Mouse (Mus musculus) kidney, embryonic 15.5 days (tissue): ENCODE data around the gene Krt1. TPM values are rescaled to one million over a fixed set of nuclear protein-coding genes. Genes with fewer than 3 reads are reported as not detected.
A peak's percentile ranks its signal among the peaks of the same experiment; 100 is the strongest.

ENCODE experiments used
- ATAC-seq: fragments of 200-750 bp; cut with Nextera tagmentation; replicated peaks from 2 replicates; pipeline ENCODE4 v1.8.0; 2017; ENCODE audit warnings: moderate TSS enrichment; ENCODE audit not compliant: low FRiP score
- H3K27ac ChIP-seq: fragments of 300-500 bp; sonication (generic); 2 replicates; pipeline ENCODE4 v1.5.1; 2015; ENCODE audit warnings: mild to moderate bottlenecking, inconsistent platforms
- H3K27me3 ChIP-seq: fragments of 300-500 bp; sonication (generic); 2 replicates; pipeline ENCODE4 v1.6.1; 2015; ENCODE audit warnings: inconsistent platforms
- H3K36me3 ChIP-seq: fragments of 300-500 bp; sonication (generic); 2 replicates; pipeline ENCODE4 v1.6.1; 2015; ENCODE audit warnings: inconsistent platforms
- H3K4me1 ChIP-seq: fragments of 300-500 bp; sonication (generic); 2 replicates; pipeline ENCODE4 v1.6.1; 2015; ENCODE audit warnings: inconsistent platforms
- H3K4me2 ChIP-seq: fragments of 300-500 bp; sonication (generic); 2 replicates; pipeline ENCODE4 v1.6.1; 2015; ENCODE audit warnings: moderate library complexity, mild to moderate bottlenecking, inconsistent platforms
- H3K4me3 ChIP-seq: fragments of 300-500 bp; sonication (generic); replicated peaks from 2 replicates; pipeline ENCODE4 v1.5.1; 2015; ENCODE audit warnings: mild to moderate bottlenecking, inconsistent platforms
- H3K9ac ChIP-seq: fragments of 300-500 bp; sonication (generic); 2 replicates; pipeline ENCODE4 v1.6.1; 2015; ENCODE audit warnings: mild to moderate bottlenecking, inconsistent platforms
- H3K9me3 ChIP-seq: fragments of 300-500 bp; sonication (generic); replicated peaks from 2 replicates; pipeline ENCODE4 v1.6.1; 2016; ENCODE audit warnings: inconsistent platforms
- WGBS: fragments of 180-500 bp; shearing (Covaris S2); methylation state at CpG from one replicate; pipeline ENCODE4 v1.1.7; 2015; ENCODE audit warnings: mixed read lengths; 5-methylcytosine and 5-hydroxymethylcytosine counted together
- polyA plus RNA-seq: library from polyadenylated mRNA; unstranded; fragments of >200 nt; fragmentation: Nextera tagmentation; extraction: Ambion mirVana; gene quantifications from 2 replicates; pipeline ENCODE4 v1.2.1, GENCODE M21; 2015

Krt1 gene
- 1.4 and 6.7 TPM in 2 replicates for polyA plus RNA-seq

- no peak for ATAC-seq
- Histone ChIP-seq H3K9ac (no peak within 1 kb of the TSS), H3K36me3 (no peaks in the 10 kb centered on the region), H3K9me3 (no peaks in the 10 kb centered on the region), H3K4me2 (no peak within 1 kb of the TSS), H3K4me3 (no peak within 1 kb of the TSS), H3K27ac (no peak within 1 kb of the TSS), H3K27me3 (peaks cover 53% of the 10 kb centered on the region), H3K4me1 (peaks cover 1% of the 10 kb centered on the region)
- 81% methylated on average over 6 of the region's 6 CpGs for WGBS
These were observed at the start of gene Krt1 for GRCm38 (mm10) chr15:101850694-101851093. TSS of gene Krt1 (minus strand) at chr15:101850794.

- Histone ChIP-seq H3K27me3 (no peaks in the 10 kb centered on the region), H3K9ac (no peak overlapping the region), H3K9me3 (no peaks in the 10 kb centered on the region), H3K36me3 (no peaks in the 10 kb centered on the region), H3K27ac (no peak overlapping the region), H3K4me2 (no peak overlapping the region), H3K4me3 (no peak overlapping the region), H3K4me1 (no peaks in the 10 kb centered on the region)
- 97% methylated on average over 4 of the region's 4 CpGs for WGBS
- no peak for ATAC-seq
These were observed 44.6 kb upstream of the Krt1 start for GRCm38 (mm10) chr15:101895216-101895615.

- H3K27ac ChIP-seq, result no peak within 1 kb of the TSS
- no peaks in the 10 kb centered on the region; the same call in 1 of the 2 replicates for H3K27me3 ChIP-seq
- no peaks in the 10 kb centered on the region for H3K4me1 ChIP-seq
- no peak within 1 kb of the TSS for H3K4me3 ChIP-seq
- no peaks in the 10 kb centered on the region for H3K9me3 ChIP-seq
- no peak for ATAC-seq
- no peak within 1 kb of the TSS for H3K4me2 ChIP-seq
- H3K36me3 ChIP-seq, result no peaks in the 10 kb centered on the region
- no peak within 1 kb of the TSS for H3K9ac ChIP-seq
- WGBS, result 54% methylated on average over 4 of the region's 4 CpGs
These were observed 42.2 kb upstream of the Krt1 start, which contains the start of gene Krt76 for GRCm38 (mm10) chr15:101892820-101893219. TSS of gene Krt76 (minus strand) at chr15:101892920.

- Histone ChIP-seq H3K4me1 (no peaks in the 10 kb centered on the region), H3K9me3 (no peaks in the 10 kb centered on the region), H3K9ac (no peak overlapping the region), H3K4me3 (no peak overlapping the region), H3K36me3 (no peaks in the 10 kb centered on the region), H3K27me3 (peaks cover 22% of the 10 kb centered on the region), H3K27ac (no peak overlapping the region), H3K4me2 (no peak overlapping the region)
- WGBS, result 35% methylated on average over 10 of the region's 11 CpGs
- ATAC-seq, result no peak
These were observed 29.2 kb upstream of the Krt1 start for GRCm38 (mm10) chr15:101879776-101880175.

GRCm38 (mm10) chr15:101878041-101878440 is 27.4 kb upstream of the Krt1 start:
- WGBS, result 63% methylated on average over 2 of the region's 2 CpGs
- no peak overlapping the region for H3K27ac ChIP-seq
- peaks cover 14% of the 10 kb centered on the region; the same call in 1 of the 2 replicates for H3K27me3 ChIP-seq
- no peak overlapping the region for H3K9ac ChIP-seq
- no peaks in the 10 kb centered on the region for H3K36me3 ChIP-seq
- no peaks in the 10 kb centered on the region for H3K9me3 ChIP-seq
- H3K4me3 ChIP-seq, result no peak overlapping the region
- H3K4me1 ChIP-seq, result no peaks in the 10 kb centered on the region
- H3K4me2 ChIP-seq, result no peak overlapping the region
- ATAC-seq, result no peak

- no peak overlapping the region for H3K9ac ChIP-seq
- no peak overlapping the region for H3K4me2 ChIP-seq
- no peak overlapping the region for H3K4me3 ChIP-seq
- H3K27ac ChIP-seq, result no peak overlapping the region
- no peaks in the 10 kb centered on the region for H3K4me1 ChIP-seq
- H3K36me3 ChIP-seq, result no peaks in the 10 kb centered on the region
- H3K9me3 ChIP-seq, result no peaks in the 10 kb centered on the region
- ATAC-seq, result no peak
- WGBS, result 82% methylated on average over 1 of the region's 1 CpGs
- H3K27me3 ChIP-seq, result peaks cover 9% of the 10 kb centered on the region; the same call in 1 of the 2 replicates
These were observed 23.8 kb upstream of the Krt1 start for GRCm38 (mm10) chr15:101874383-101874782.

GRCm38 (mm10) chr15:101873231-101873630 is 22.6 kb upstream of the Krt1 start:
- ATAC-seq, result no peak
- no peak overlapping the region for H3K27ac ChIP-seq

GRCm38 (mm10) chr15:101869431-101869830 is 18.8 kb upstream of the Krt1 start, which contains the start of gene Krt77:
TSS of gene Krt77 (minus strand) at chr15:101869705.
- Histone ChIP-seq H3K4me2 (no peak within 1 kb of the TSS), H3K4me1 (no peaks in the 10 kb centered on the region), H3K4me3 (no peak within 1 kb of the TSS), H3K36me3 (no peaks in the 10 kb centered on the region), H3K9me3 (no peaks in the 10 kb centered on the region), H3K9ac (no peak within 1 kb of the TSS), H3K27ac (no peak within 1 kb of the TSS), H3K27me3 (peaks cover 24% of the 10 kb centered on the region; the same call in 1 of the 2 replicates)
- ATAC-seq, result no peak
- 37% methylated on average over 6 of the region's 6 CpGs for WGBS

More at GRCm38 (mm10) chr15:101873231-101873630, 22.6 kb upstream of the Krt1 start:
- no peak overlapping the region for H3K4me3 ChIP-seq
- H3K36me3 ChIP-seq, result no peaks in the 10 kb centered on the region
- no peak overlapping the region for H3K9ac ChIP-seq
- no peak overlapping the region for H3K4me2 ChIP-seq
- H3K9me3 ChIP-seq, result no peaks in the 10 kb centered on the region
- WGBS, result 53% methylated on average over 4 of the region's 4 CpGs
- H3K27me3 ChIP-seq, result peaks cover 13% of the 10 kb centered on the region; the same call in 1 of the 2 replicates
- H3K4me1 ChIP-seq, result no peaks in the 10 kb centered on the region

GRCm38 (mm10) chr15:101866754-101867153 is 16.2 kb upstream of the Krt1 start:
- Histone ChIP-seq H3K4me2 (no peak overlapping the region), H3K9me3 (no peaks in the 10 kb centered on the region), H3K9ac (no peak overlapping the region), H3K4me3 (no peak overlapping the region), H3K27me3 (peaks cover 39% of the 10 kb centered on the region; the same call in 1 of the 2 replicates), H3K4me1 (no peaks in the 10 kb centered on the region), H3K36me3 (no peaks in the 10 kb centered on the region), H3K27ac (no peak overlapping the region)
- 78% methylated on average over 7 of the region's 7 CpGs for whole genome bisulfite sequencing
- no peak for ATAC-seq

GRCm38 (mm10) chr15:101860421-101861130 is 10.0 kb upstream of the Krt1 start:
- 51% methylated on average over 13 of the region's 13 CpGs for WGBS
- Histone ChIP-seq H3K4me1 (peaks cover 27% of the 10 kb centered on the region), H3K4me3 (no peak overlapping the region), H3K27me3 (peaks cover 64% of the 10 kb centered on the region), H3K9ac (no peak overlapping the region), H3K36me3 (no peaks in the 10 kb centered on the region), H3K27ac (no peak overlapping the region), H3K4me2 (peak overlapping the region; percentile 89), H3K9me3 (no peaks in the 10 kb centered on the region)
- no peak for ATAC-seq

- Histone ChIP-seq H3K4me1 (peaks cover 27% of the 10 kb centered on the region), H3K27me3 (peaks cover 67% of the 10 kb centered on the region), H3K36me3 (no peaks in the 10 kb centered on the region), H3K9ac (peak overlapping the region; percentile 21; the same call in 1 of the 2 replicates), H3K4me3 (peak overlapping the region; percentile 45), H3K27ac (0 out of 2 replicates have a peak overlapping the region, but pooled peaks have one; percentile 22), H3K9me3 (no peaks in the 10 kb centered on the region), H3K4me2 (peak overlapping the region; percentile 89)
- no peak for ATAC-seq
- WGBS, result under 1% methylated on average over 33 of the region's 33 CpGs
These were observed 9.2 kb upstream of the Krt1 start for GRCm38 (mm10) chr15:101859735-101860170.

GRCm38 (mm10) chr15:101858673-101859425 is 8.3 kb upstream of the Krt1 start:
- Histone ChIP-seq H3K27ac (no peak overlapping the region), H3K36me3 (no peaks in the 10 kb centered on the region), H3K27me3 (peaks cover 74% of the 10 kb centered on the region), H3K9me3 (no peaks in the 10 kb centered on the region), H3K9ac (no peak overlapping the region), H3K4me3 (peak overlapping the region; percentile 45), H3K4me1 (peaks cover 27% of the 10 kb centered on the region), H3K4me2 (peak overlapping the region; percentile 89)
- ATAC-seq, result no peak
- WGBS, result 4% methylated on average over 11 of the region's 11 CpGs
